Mouse (Mus musculus): ENCODE measurements around the gene Kif2c. TPM values are rescaled to one million over a fixed set of nuclear protein-coding genes. Genes with fewer than 3 reads are reported as not detected.

The Kif2c gene
- polyA plus RNA-seq, 1 experiment from 2014 or later: 24.6 TPM

GRCm38 (mm10) chr4:117150212-117150733 is 32.2 kb downstream of the Kif2c start:
- no peak for DNase-seq (ENCODE audit: low spot score)
- H3K36me3 ChIP-seq (ENCODE audit: insufficient read depth, low read length): peaks cover 31% of the 10 kb centered on the region
- WGBS: 93% methylated on average over 6 of the region's 6 CpGs

GRCm38 (mm10) chr4:117149291-117150211 is 32.9 kb downstream of the Kif2c start:
- TF ChIP-seq CTCF (IDR thresholded peaks at IDR 0.05; ENCODE audit: low read depth): no peak; the same call in 1 of the 2 replicates
- ATAC-seq (replicated peaks; ENCODE audit: low FRiP score, low read depth) (no peak), DNase-seq (ENCODE audit: low spot score) (no peak)
- H3K4me2 ChIP-seq (ENCODE audit: low read length): no peak overlapping the region
- 80% methylated on average over 6 of the region's 6 CpGs for whole genome bisulfite sequencing
- no peak overlapping the region for H3K4me3 ChIP-seq (replicated peaks; ENCODE audit: low read depth, low read length)
- peaks cover 31% of the 10 kb centered on the region for H3K36me3 ChIP-seq (ENCODE audit: insufficient read depth, low read length)
- no peak overlapping the region for H3K27ac ChIP-seq
- no peaks in the 10 kb centered on the region for H3K9me3 ChIP-seq (replicated peaks; ENCODE audit: low read length)
- no peak overlapping the region for H3K9ac ChIP-seq (ENCODE audit: low read depth, low read length)
- H3K27me3 ChIP-seq (ENCODE audit: insufficient read depth, low read length): no peaks in the 10 kb centered on the region
- H3K4me1 ChIP-seq (replicated peaks; ENCODE audit: insufficient read depth, low read length): peaks cover 6% of the 10 kb centered on the region; the same call in 1 of the 2 replicates

More at GRCm38 (mm10) chr4:117150212-117150733, 32.2 kb downstream of the Kif2c start:
- H3K4me2 ChIP-seq (ENCODE audit: low read length): no peak overlapping the region
- no peak overlapping the region for H3K9ac ChIP-seq (ENCODE audit: low read depth, low read length)
- H3K9me3 ChIP-seq (replicated peaks; ENCODE audit: low read length): no peaks in the 10 kb centered on the region
- TF ChIP-seq CTCF (IDR thresholded peaks at IDR 0.05; ENCODE audit: low read depth): no peak
- H3K4me1 ChIP-seq (replicated peaks; ENCODE audit: insufficient read depth, low read length): peaks cover 6% of the 10 kb centered on the region; the same call in 1 of the 2 replicates
- H3K4me3 ChIP-seq (replicated peaks; ENCODE audit: low read depth, low read length): no peak overlapping the region
- no peak for ATAC-seq (replicated peaks; ENCODE audit: low FRiP score, low read depth)
- no peak overlapping the region for H3K27ac ChIP-seq
- H3K27me3 ChIP-seq (ENCODE audit: insufficient read depth, low read length): no peaks in the 10 kb centered on the region

GRCm38 (mm10) chr4:117148815-117149214 is 33.6 kb downstream of the Kif2c start:
- no peak overlapping the region for H3K4me3 ChIP-seq (replicated peaks; ENCODE audit: low read depth, low read length)
- no peak overlapping the region for H3K27ac ChIP-seq
- WGBS: 70% methylated on average over 24 of the region's 24 CpGs
- ATAC-seq (replicated peaks; ENCODE audit: low FRiP score, low read depth) (no peak), DNase-seq (ENCODE audit: low spot score) (no peak)
- peaks cover 3% of the 10 kb centered on the region; the same call in 1 of the 2 replicates for H3K4me1 ChIP-seq (replicated peaks; ENCODE audit: insufficient read depth, low read length)
- H3K4me2 ChIP-seq (ENCODE audit: low read length): no peak overlapping the region
- H3K36me3 ChIP-seq (ENCODE audit: insufficient read depth, low read length): peaks cover 25% of the 10 kb centered on the region
- no peaks in the 10 kb centered on the region for H3K27me3 ChIP-seq (ENCODE audit: insufficient read depth, low read length)
- no peak overlapping the region for H3K9ac ChIP-seq (ENCODE audit: low read depth, low read length)
- H3K9me3 ChIP-seq (replicated peaks; ENCODE audit: low read length): no peaks in the 10 kb centered on the region
- TF ChIP-seq CTCF (IDR thresholded peaks at IDR 0.05; ENCODE audit: low read depth): no peak

GRCm38 (mm10) chr4:117148047-117148713 is 34.3 kb downstream of the Kif2c start:
- no peak overlapping the region for H3K4me3 ChIP-seq (replicated peaks; ENCODE audit: low read depth, low read length)
- H3K36me3 ChIP-seq (ENCODE audit: insufficient read depth, low read length): peaks cover 22% of the 10 kb centered on the region
- WGBS: 63% methylated on average over 18 of the region's 18 CpGs
- H3K9ac ChIP-seq (ENCODE audit: low read depth, low read length): no peak overlapping the region
- H3K27me3 ChIP-seq (ENCODE audit: insufficient read depth, low read length): no peaks in the 10 kb centered on the region
- no peak for TF ChIP-seq CTCF (IDR thresholded peaks at IDR 0.05; ENCODE audit: low read depth)
- ATAC-seq (replicated peaks; ENCODE audit: low FRiP score, low read depth) (no peak), DNase-seq (ENCODE audit: low spot score) (no peak)
- no peak overlapping the region for H3K4me2 ChIP-seq (ENCODE audit: low read length)
- no peak overlapping the region for H3K27ac ChIP-seq
- H3K9me3 ChIP-seq (replicated peaks; ENCODE audit: low read length): no peaks in the 10 kb centered on the region
- H3K4me1 ChIP-seq (replicated peaks; ENCODE audit: insufficient read depth, low read length): no peaks in the 10 kb centered on the region

GRCm38 (mm10) chr4:117146176-117146575 is 36.3 kb downstream of the Kif2c start:
- Histone ChIP-seq H3K4me3 (replicated peaks; ENCODE audit: low read depth, low read length) (no peak overlapping the region), H3K9me3 (replicated peaks; ENCODE audit: low read length) (no peaks in the 10 kb centered on the region), H3K4me1 (replicated peaks; ENCODE audit: insufficient read depth, low read length) (no peaks in the 10 kb centered on the region), H3K27me3 (ENCODE audit: insufficient read depth, low read length) (no peaks in the 10 kb centered on the region), H3K36me3 (ENCODE audit: insufficient read depth, low read length) (peaks cover 5% of the 10 kb centered on the region), H3K4me2 (ENCODE audit: low read length) (no peak overlapping the region), H3K9ac (ENCODE audit: low read depth, low read length) (no peak overlapping the region), H3K27ac (no peak overlapping the region)
- peak; percentile 98 for TF ChIP-seq CTCF (IDR thresholded peaks at IDR 0.05; ENCODE audit: low read depth)
- 36% methylated on average over 15 of the region's 15 CpGs for WGBS
- ATAC-seq (replicated peaks; ENCODE audit: low FRiP score, low read depth) (peak; percentile 23; the same call in 1 of the 2 replicates), DNase-seq (ENCODE audit: low spot score) (peak; percentile 92)

GRCm38 (mm10) chr4:117145248-117145647 is 37.2 kb downstream of the Kif2c start:
- no peak overlapping the region for H3K4me3 ChIP-seq (replicated peaks; ENCODE audit: low read depth, low read length)
- H3K9me3 ChIP-seq (replicated peaks; ENCODE audit: low read length): no peaks in the 10 kb centered on the region
- no peaks in the 10 kb centered on the region for H3K27me3 ChIP-seq (ENCODE audit: insufficient read depth, low read length)
- no peak overlapping the region for H3K9ac ChIP-seq (ENCODE audit: low read depth, low read length)
- no peak for ATAC-seq (replicated peaks; ENCODE audit: low FRiP score, low read depth)
- TF ChIP-seq CTCF (IDR thresholded peaks at IDR 0.05; ENCODE audit: low read depth): no peak
- DNase-seq (ENCODE audit: low spot score): no peak
- H3K36me3 ChIP-seq (ENCODE audit: insufficient read depth, low read length): no peaks in the 10 kb centered on the region
- H3K4me2 ChIP-seq (ENCODE audit: low read length): no peak overlapping the region
- H3K4me1 ChIP-seq (replicated peaks; ENCODE audit: insufficient read depth, low read length): no peaks in the 10 kb centered on the region
- 92% methylated on average over 13 of the region's 13 CpGs for WGBS
- H3K27ac ChIP-seq: no peak overlapping the region
